Mouse (Mus musculus) embryonic fibroblast, embryonic 13.5 days (primary cell): Measurements from ENCODE around the gene Gm48552. TPM values are rescaled to one million over a fixed set of nuclear protein-coding genes. Genes with fewer than 3 reads are reported as not detected.

Source experiments
- H3K27ac ChIP-seq: 2 replicates; pipeline ENCODE4 v1.5.1; 2012; ENCODE audit warnings: low read length, control low read depth, inconsistent platforms; ENCODE audit not compliant: insufficient read depth
- H3K4me1 ChIP-seq: 2 replicates; pipeline ENCODE4 v1.6.1; 2011; ENCODE audit warnings: low read length; ENCODE audit not compliant: control insufficient read depth, insufficient read depth
- H3K4me3 ChIP-seq: 2 replicates; pipeline ENCODE4 v1.5.1; 2011; ENCODE audit warnings: mild to moderate bottlenecking, control low read depth, low read length; ENCODE audit not compliant: insufficient read depth
- CTCF ChIP-seq: IDR thresholded peaks from 2 replicates; pipeline ENCODE4 v1.5.1; 2011; ENCODE audit warnings: mild to moderate bottlenecking, control low read depth, low read length, moderate library complexity, borderline replicate concordance; ENCODE audit not compliant: insufficient read depth
- POLR2A ChIP-seq: IDR thresholded peaks from 2 replicates; pipeline ENCODE4 v1.6.1; 2011; ENCODE audit warnings: low read depth, mild to moderate bottlenecking, control low read depth, low read length, moderate library complexity
- polyA plus RNA-seq: library from polyadenylated mRNA; stranded (reverse); fragments of >200 nt; gene quantifications from 2 replicates; pipeline ENCODE4 v1.2.4, GENCODE M21; 2011; ENCODE audit warnings: low read depth; ENCODE audit not compliant: missing spikeins, insufficient read length

Gene Gm48552
- polyA plus RNA-seq, 1 experiment = not detected

DNA sequence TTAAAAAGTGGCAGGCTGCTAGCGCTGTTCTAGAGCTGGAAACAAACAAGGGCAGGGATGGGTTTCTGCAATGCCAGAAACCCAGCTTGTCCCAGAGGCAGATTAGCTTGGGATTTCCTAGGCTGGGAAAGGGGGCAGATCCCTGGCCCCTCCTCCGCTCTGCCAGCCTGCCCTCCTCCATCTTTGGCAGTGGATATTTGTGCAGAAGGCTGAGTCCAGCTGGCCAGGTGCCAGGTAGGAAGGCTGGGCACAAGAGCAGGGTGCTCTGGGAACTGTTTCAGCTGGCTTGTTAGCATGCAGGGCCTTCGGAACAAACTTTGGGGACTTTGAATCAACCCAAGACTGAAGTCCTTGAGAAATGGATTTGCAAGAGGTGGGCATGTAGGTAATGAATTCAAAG, 46.6 kb downstream of the Gm48552 start:
- H3K27ac ChIP-seq = no peak overlapping the region
- no peak overlapping the region for H3K4me3 ChIP-seq
- no peaks in the 10 kb centered on the region for H3K4me1 ChIP-seq
- TF ChIP-seq POLR2A (no peak), CTCF (no peak)

Other genes with a start within 250 kb of the Gm48552 start
- gene Pias4, start 221.1 kb upstream of the Gm48552 start, polyA plus RNA-seq = 25.6 and 27.9 TPM in 2 replicates
- 1,643 and 1,827 TPM in 2 replicates for gene Eef2, start 212.4 kb upstream of the Gm48552 start, polyA plus RNA-seq
- 48.4 and 51.2 TPM in 2 replicates for gene Dapk3, start 206.0 kb upstream of the Gm48552 start, polyA plus RNA-seq
- gene 4930442H23Rik, start 205.2 kb upstream of the Gm48552 start, polyA plus RNA-seq = not detected in 2 replicates
- gene Nmrk2, start 187.0 kb upstream of the Gm48552 start, polyA plus RNA-seq = not detected in 2 replicates
- 0.47 and 0.67 TPM in 2 replicates for gene Atcay, start 158.2 kb upstream of the Gm48552 start, polyA plus RNA-seq
- 3.1 and 4.1 TPM in 2 replicates for gene Zfr2, start 155.8 kb upstream of the Gm48552 start, polyA plus RNA-seq
- 0.90 and 1.2 TPM in 2 replicates for gene Matk, start 136.1 kb upstream of the Gm48552 start, polyA plus RNA-seq
- gene Mrpl54, start 122.1 kb upstream of the Gm48552 start, polyA plus RNA-seq = 52.9 and 53.7 TPM in 2 replicates
- 43.2 and 44.8 TPM in 2 replicates for gene Apba3, start 122.0 kb upstream of the Gm48552 start, polyA plus RNA-seq
- gene Tjp3, start 97.4 kb upstream of the Gm48552 start, polyA plus RNA-seq = not detected in 2 replicates
- 40.1 and 43.0 TPM in 2 replicates for gene Pip5k1c, start 96.0 kb upstream of the Gm48552 start, polyA plus RNA-seq
- 20.0 and 20.1 TPM in 2 replicates for gene Cactin, start 67.9 kb upstream of the Gm48552 start, polyA plus RNA-seq
- 5.7 and 7.4 TPM in 2 replicates for gene Tbxa2r, start 60.3 kb upstream of the Gm48552 start, polyA plus RNA-seq
- gene Gipc3, start 45.7 kb upstream of the Gm48552 start, polyA plus RNA-seq = 0.37 and 0.39 TPM in 2 replicates
- gene Hmg20b, start 38.5 kb upstream of the Gm48552 start, polyA plus RNA-seq = 75.2 and 81.8 TPM in 2 replicates
- gene Mfsd12, start 31.5 kb upstream of the Gm48552 start, polyA plus RNA-seq = 5.7 and 6.2 TPM in 2 replicates
- 0.61 TPM in 1 of 2 replicates, not detected in the other for gene 4930404N11Rik, start 23.2 kb upstream of the Gm48552 start, polyA plus RNA-seq
- gene Fzr1, start 10.5 kb upstream of the Gm48552 start, polyA plus RNA-seq = 26.4 and 26.7 TPM in 2 replicates
- gene Dohh, start 4.6 kb upstream of the Gm48552 start, polyA plus RNA-seq = 37.7 and 50.1 TPM in 2 replicates
- 1.4 TPM in 1 of 2 replicates, not detected in the other for gene Gm48551, start 4.5 kb upstream of the Gm48552 start, polyA plus RNA-seq
- gene Smim24, start 4.0 kb downstream of the Gm48552 start, polyA plus RNA-seq = 0.58 and 2.2 TPM in 2 replicates
- 64.3 and 84.8 TPM in 2 replicates for gene Nfic, start 66.6 kb downstream of the Gm48552 start, polyA plus RNA-seq
- 4.4 and 4.5 TPM in 2 replicates for gene Celf5, start 93.7 kb downstream of the Gm48552 start, polyA plus RNA-seq
- 61.5 and 62.8 TPM in 2 replicates for gene Ncln, start 107.4 kb downstream of the Gm48552 start, polyA plus RNA-seq
- not detected in 2 replicates for gene S1pr4, start 111.1 kb downstream of the Gm48552 start, polyA plus RNA-seq
- 0.83 TPM in 1 of 2 replicates, not detected in the other for gene Gna15, start 135.2 kb downstream of the Gm48552 start, polyA plus RNA-seq
- gene Gna11, start 156.2 kb downstream of the Gm48552 start, polyA plus RNA-seq = 64.4 and 66.3 TPM in 2 replicates
- 354 and 424 TPM in 2 replicates for gene Aes, start 170.5 kb downstream of the Gm48552 start, polyA plus RNA-seq
- gene Tle2, start 185.6 kb downstream of the Gm48552 start, polyA plus RNA-seq = 22.4 and 25.7 TPM in 2 replicates
- gene Tle6, start 212.1 kb downstream of the Gm48552 start, polyA plus RNA-seq = 16.5 and 26.4 TPM in 2 replicates
- 0.75 and 0.86 TPM in 2 replicates for gene BC025920, start 217.3 kb downstream of the Gm48552 start, polyA plus RNA-seq
- 14.0 and 17.5 TPM in 2 replicates for gene Sirt6, start 238.8 kb downstream of the Gm48552 start, polyA plus RNA-seq
- 9.0 and 11.6 TPM in 2 replicates for gene Ankrd24, start 239.5 kb downstream of the Gm48552 start, polyA plus RNA-seq